Mouse (Mus musculus) large intestine, adult 2 months (tissue): ENCODE measurements around the gene Spin2g. TPM values are rescaled to one million over a fixed set of nuclear protein-coding genes. Genes with fewer than 3 reads are reported as not detected.
"Not testable (repeated sequence)": the region's sequence is repeated elsewhere in the genome, so short reads cannot be mapped to it uniquely, and the experiment has no call there.

Source experiments
- DNase-seq: peaks from one replicate; pipeline ENCODE4 v3.0.0-alpha.2; 2012; ENCODE audit warnings: low read depth, low spot score
- WGBS: fragments of 180-500 bp; shearing (Covaris S2); methylation state at CpG from one replicate; pipeline ENCODE4 v1.1.7; 2018; 5-methylcytosine and 5-hydroxymethylcytosine counted together
- polyA plus RNA-seq: library from polyadenylated mRNA; depleted of rRNA; stranded (reverse); fragments of >200 nt; gene quantifications from 2 replicates; pipeline ENCODE4 v1.2.3, GENCODE M21; 2012; rRNA removed

Spin2g gene
- not detected in 2 replicates for polyA plus RNA-seq

GRCm38 (mm10) chrX:34238633-34239032, at the start of gene Spin2g:
Gene Spin2g (minus strand): TSS chrX:34238733.
- DNase-seq = not testable (repeated sequence)
- 83% methylated on average over 6 of the region's 6 CpGs for WGBS

Other genes with a start within 250 kb of the Spin2g start
- gene Btbd35f9, start 77.2 kb downstream of the Spin2g start, polyA plus RNA-seq = not detected in 2 replicates
- gene Btbd35f8, start 211.8 kb upstream of the Spin2g start, polyA plus RNA-seq = not detected in 2 replicates